Mouse (Mus musculus) kidney, adult 2 months (tissue): ENCODE data around the gene Hlx.

Experiments used
- CTCF ChIP-seq: fragments of 200-500 bp; conservative IDR thresholded peaks from 2 replicates; pipeline ENCODE4 v1.5.1; 2011; ENCODE audit warnings: low read depth, mild to moderate bottlenecking, control low read depth, low read length, moderate library complexity, mixed read lengths; ENCODE audit not compliant: insufficient read depth, insufficient read length
- POLR2A ChIP-seq: fragments of 200-500 bp; IDR thresholded peaks from one replicate; pipeline ENCODE4 v1.6.1; 2011; ENCODE audit warnings: low read depth, low read length, control low read depth

GRCm38 (mm10) chr1:184737228-184737627 lies 4.8 kb upstream of the Hlx start:
- TF ChIP-seq CTCF = no peak
- no peak for TF ChIP-seq POLR2A
